Mouse (Mus musculus) limb, embryonic 14.5 days (tissue): ENCODE results near the gene Elmo1. TPM values are rescaled to one million over a fixed set of nuclear protein-coding genes. Genes with fewer than 3 reads are reported as not detected.

Experiments used
- ATAC-seq: fragments of 200-750 bp; cut with Nextera tagmentation; 2 replicates; pipeline ENCODE4 v1.8.0; 2017; ENCODE audit warnings: low read depth, moderate number of reproducible peaks, moderate TSS enrichment; ENCODE audit not compliant: low FRiP score
- DNase-seq: peaks from one replicate; pipeline ENCODE4 v3.0.0-alpha.2; 2015; ENCODE audit warnings: low spot score
- H3K27ac ChIP-seq: fragments of 300-500 bp; sonication (generic); replicated peaks from 2 replicates; pipeline ENCODE4 v1.5.1; 2014; ENCODE audit warnings: low read depth, mild to moderate bottlenecking, low read length, moderate library complexity, mixed read lengths
- H3K27me3 ChIP-seq: fragments of 300-500 bp; sonication (generic); 2 replicates; pipeline ENCODE4 v1.6.1; 2014; ENCODE audit warnings: low read length, mixed read lengths; ENCODE audit not compliant: control insufficient read depth, insufficient read depth
- H3K36me3 ChIP-seq: fragments of 300-500 bp; sonication (generic); 2 replicates; pipeline ENCODE4 v1.6.1; 2014; ENCODE audit warnings: mild to moderate bottlenecking, low read length, moderate library complexity, mixed read lengths; ENCODE audit not compliant: control insufficient read depth, insufficient read depth
- H3K4me1 ChIP-seq: fragments of 300-500 bp; sonication (generic); 2 replicates; pipeline ENCODE4 v1.6.1; 2014; ENCODE audit warnings: antibody characterized with exemption, low read length, mixed read lengths; ENCODE audit not compliant: control insufficient read depth, insufficient read depth
- H3K4me2 ChIP-seq: fragments of 300-500 bp; sonication (generic); replicated peaks from 2 replicates; pipeline ENCODE4 v1.6.1; 2014; ENCODE audit warnings: low read depth, mild to moderate bottlenecking, low read length, moderate library complexity; ENCODE audit not compliant: severe bottlenecking
- H3K4me3 ChIP-seq: fragments of 300-500 bp; sonication (generic); replicated peaks from 2 replicates; pipeline ENCODE4 v1.5.1; 2014; ENCODE audit warnings: low read length
- H3K9ac ChIP-seq: fragments of 300-500 bp; sonication (generic); 2 replicates; pipeline ENCODE4 v1.6.1; 2014; ENCODE audit warnings: mild to moderate bottlenecking, low read depth, low read length, moderate library complexity; ENCODE audit not compliant: severe bottlenecking
- H3K9me3 ChIP-seq: fragments of 300-500 bp; sonication (generic); 2 replicates; pipeline ENCODE4 v1.6.1; 2016; ENCODE audit warnings: low read length; ENCODE audit not compliant: control insufficient read depth
- POLR2A ChIP-seq: fragments of 200-500 bp; IDR thresholded peaks from 2 replicates; pipeline ENCODE4 v1.8.0; 2012; ENCODE audit warnings: inconsistent platforms, mild to moderate bottlenecking, moderate library complexity, borderline replicate concordance; ENCODE audit not compliant: insufficient read depth, insufficient read length; ENCODE audit errors: extremely low read depth
- WGBS: fragments of 180-500 bp; shearing (Covaris S2); extraction: QIAGEN DNeasy Blood & Tissue Kit; methylation state at CpG from one replicate; pipeline ENCODE4 v1.1.7; 2014; 5-methylcytosine and 5-hydroxymethylcytosine counted together
- polyA plus RNA-seq, 2 experiments: library from polyadenylated mRNA; depleted of rRNA in 1 of 2; stranded (reverse) in 1 of 2; unstranded in 1 of 2; fragments of >200 nt; fragmentation: Nextera tagmentation in 1 of 2; extraction: Ambion mirVana in 1 of 2; gene quantifications; 2 replicates each; pipeline versions ENCODE4 v1.2.1 to v1.2.3; 2012 to 2014

The Elmo1 gene
- polyA plus RNA-seq, 2 experiments: 12.8 TPM

GRCm38 (mm10) chr13:20327064-20327463 is 236.7 kb downstream of the Elmo1 start:
- Histone ChIP-seq H3K27me3 (no peaks in the 10 kb centered on the region), H3K9me3 (no peaks in the 10 kb centered on the region), H3K36me3 (no peaks in the 10 kb centered on the region), H3K27ac (no peak overlapping the region), H3K4me1 (no peaks in the 10 kb centered on the region), H3K9ac (no peak overlapping the region), H3K4me3 (no peak overlapping the region), H3K4me2 (no peak overlapping the region)
- no peak for TF ChIP-seq POLR2A
- DNase-seq: no peak
- ATAC-seq: no peak
- WGBS: 90% methylated on average over 4 of the region's 4 CpGs

DNA sequence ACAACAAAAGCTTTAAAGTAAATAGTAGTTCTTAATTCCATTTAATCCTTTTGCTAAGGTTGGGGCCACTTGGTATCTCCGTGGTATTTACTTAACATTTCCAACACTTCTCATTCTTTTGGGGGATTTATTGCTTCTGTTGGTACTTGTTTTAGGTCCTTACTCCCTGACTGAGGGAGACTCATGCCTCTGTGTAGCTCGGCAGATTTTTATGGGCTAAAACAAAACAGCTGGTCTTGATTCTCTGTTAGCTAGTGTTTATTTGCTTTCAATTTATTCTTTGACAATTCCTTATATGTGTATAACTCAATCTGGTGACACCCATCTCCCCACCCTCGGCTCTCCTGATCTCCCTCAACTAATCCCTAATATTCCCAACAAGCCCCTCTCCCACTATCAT is 237.6 kb downstream of the Elmo1 start:
- WGBS: 19% methylated on average over 3 of the region's 3 CpGs

GRCm38 (mm10) chr13:20328672-20329071 is 238.3 kb downstream of the Elmo1 start:
- ATAC-seq (no peak), DNase-seq (no peak)
- WGBS: 93% methylated on average over 1 of the region's 1 CpGs
- Histone ChIP-seq H3K27ac (no peak overlapping the region), H3K9me3 (no peaks in the 10 kb centered on the region), H3K4me3 (no peak overlapping the region), H3K27me3 (no peaks in the 10 kb centered on the region), H3K36me3 (no peaks in the 10 kb centered on the region), H3K4me2 (no peak overlapping the region), H3K9ac (no peak overlapping the region), H3K4me1 (no peaks in the 10 kb centered on the region)
- no peak for TF ChIP-seq POLR2A

More for the DNA sequence above, 237.6 kb downstream of the Elmo1 start:
- no peak for DNase-seq
- no peak for ATAC-seq
- H3K9ac ChIP-seq: no peak overlapping the region
- H3K27me3 ChIP-seq: no peaks in the 10 kb centered on the region
- H3K4me2 ChIP-seq: no peak overlapping the region
- no peaks in the 10 kb centered on the region for H3K36me3 ChIP-seq
- H3K4me1 ChIP-seq: no peaks in the 10 kb centered on the region
- no peak overlapping the region for H3K4me3 ChIP-seq
- H3K9me3 ChIP-seq: no peaks in the 10 kb centered on the region
- no peak for TF ChIP-seq POLR2A
- H3K27ac ChIP-seq: no peak overlapping the region

GRCm38 (mm10) chr13:20330954-20331353 is 240.6 kb downstream of the Elmo1 start:
- Histone ChIP-seq H3K9ac (no peak overlapping the region), H3K4me2 (no peak overlapping the region), H3K4me3 (no peak overlapping the region), H3K4me1 (no peaks in the 10 kb centered on the region), H3K27ac (no peak overlapping the region), H3K36me3 (no peaks in the 10 kb centered on the region), H3K9me3 (no peaks in the 10 kb centered on the region), H3K27me3 (no peaks in the 10 kb centered on the region)
- ATAC-seq (no peak), DNase-seq (no peak)
- TF ChIP-seq POLR2A: no peak
- 87% methylated on average over 7 of the region's 7 CpGs for WGBS

GRCm38 (mm10) chr13:20335051-20335888 is 244.9 kb downstream of the Elmo1 start:
- no peak overlapping the region for H3K4me3 ChIP-seq
- no peaks in the 10 kb centered on the region for H3K27me3 ChIP-seq
- no peak overlapping the region for H3K9ac ChIP-seq
- no peak for DNase-seq
- WGBS: 64% methylated on average over 4 of the region's 4 CpGs
- no peak overlapping the region for H3K4me2 ChIP-seq
- no peaks in the 10 kb centered on the region for H3K36me3 ChIP-seq
- no peaks in the 10 kb centered on the region for H3K9me3 ChIP-seq
- no peak for TF ChIP-seq POLR2A
- H3K27ac ChIP-seq: no peak overlapping the region
- H3K4me1 ChIP-seq: no peaks in the 10 kb centered on the region
- no peak for ATAC-seq
